Mouse (Mus musculus): ENCODE measurements around the gene Fcgrt.

GRCm38 (mm10) chr7:45131850-45132249 lies 28.2 kb upstream of the Fcgrt start:
- TF ChIP-seq POLR2A (IDR thresholded peaks at IDR 0.05; ENCODE audit: insufficient read depth, low read depth, low read length) = no peak
- TF ChIP-seq CTCF (IDR thresholded peaks at IDR 0.05; ENCODE audit: insufficient read depth, low read depth, low read length) = no peak
